Mouse (Mus musculus) duodenum, adult 2 months (tissue): ENCODE data around the gene Cnih1. TPM values are rescaled to one million over a fixed set of nuclear protein-coding genes. Genes with fewer than 3 reads are reported as not detected.

ENCODE experiments used
- polyA plus RNA-seq: library from polyadenylated mRNA; depleted of rRNA; stranded (reverse); fragments of >200 nt; gene quantifications from 2 replicates; pipeline ENCODE4 v1.2.3, GENCODE M21; 2012; ENCODE audit warnings: low replicate concordance; rRNA removed

The Cnih1 gene
- 72.1 and 110 TPM in 2 replicates for polyA plus RNA-seq

GRCm38 (mm10) chr14:46787787-46788504, at the start of gene Cnih1:
Gene Cnih1 (minus strand): TSS chr14:46788411.

DNA sequence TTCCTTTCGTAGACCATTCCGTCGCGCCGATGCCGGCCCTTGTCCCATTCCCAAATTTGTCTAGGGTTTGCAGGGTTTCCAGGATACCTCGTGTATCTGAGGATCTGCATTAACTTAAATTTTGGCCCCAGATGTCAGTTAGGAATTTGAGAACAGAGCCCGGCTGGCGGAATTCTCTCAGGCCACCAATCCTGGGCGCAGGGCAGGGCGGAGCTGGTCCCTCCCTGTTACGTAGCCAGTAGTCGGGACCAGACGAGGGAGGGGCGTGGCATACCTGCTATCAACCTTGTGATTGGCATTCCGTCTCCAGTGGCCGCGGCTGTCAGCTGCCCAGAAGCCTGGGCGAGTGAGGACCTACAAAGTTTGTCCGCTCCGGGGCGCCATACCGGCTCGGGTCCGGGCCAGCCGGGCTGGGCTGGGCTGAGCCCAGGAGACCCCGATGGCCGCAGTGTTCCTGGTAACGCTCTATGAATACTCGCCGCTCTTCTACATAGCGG, 43.7 kb upstream of the Cnih1 start, which contains the start of gene Cgrrf1:
Gene Cgrrf1, plus strand, starts transcription at position 289 of the 497 bp plus-strand sequence.

DNA sequence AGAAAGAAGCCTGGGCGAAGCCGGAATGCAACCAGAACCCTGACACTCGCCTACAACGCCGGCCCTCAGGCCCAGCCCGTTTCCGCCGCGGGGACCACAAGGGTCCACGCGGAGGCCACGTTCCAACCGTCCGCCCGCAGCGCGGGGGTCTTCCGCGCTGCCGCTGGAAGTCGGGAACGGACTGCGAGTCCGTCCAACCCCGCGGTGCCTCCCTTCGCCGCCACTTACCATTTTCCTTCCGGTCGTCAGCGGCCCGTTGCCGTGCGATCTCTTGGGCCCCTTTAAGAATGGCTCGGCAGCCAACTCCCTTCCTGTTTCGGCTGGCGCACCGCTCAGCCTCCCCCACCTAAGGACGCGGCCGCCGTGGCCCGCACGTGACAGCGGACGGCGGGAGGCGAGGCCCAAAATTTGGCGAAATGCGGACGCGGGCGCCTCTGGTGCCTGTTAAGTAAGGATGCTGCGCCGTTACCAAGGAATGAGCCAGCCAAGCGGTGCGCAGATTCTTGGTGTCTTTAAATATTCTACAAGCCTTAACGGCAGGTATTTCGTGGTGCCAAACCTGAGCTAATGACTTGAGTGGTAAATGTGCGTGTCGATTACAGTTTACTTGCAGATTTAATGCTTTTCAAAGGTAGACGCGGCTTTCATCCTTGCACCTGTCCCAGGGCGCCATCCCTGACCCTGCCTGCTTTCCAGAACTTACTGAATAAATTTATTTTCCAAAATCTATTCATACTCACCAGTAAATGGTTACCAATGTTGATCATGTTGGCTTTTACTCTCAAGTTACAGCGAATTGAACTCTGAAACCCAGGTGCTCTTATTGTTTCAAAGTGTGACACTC, 33.9 kb upstream of the Cnih1 start, which contains the start of gene Gmfb:
Gene Gmfb, minus strand, starts transcription at position 370 of the 844 bp plus-strand sequence.

GRCm38 (mm10) chr14:46760355-46761029, 27.7 kb downstream of the Cnih1 start, which contains the start of gene Cdkn3:
Gene Cdkn3 (plus strand): TSS chr14:46760541.

Other genes with a start within 250 kb of the Cnih1 start
- 0.51 and 1.5 TPM in 2 replicates for gene Cdkn3, start 27.9 kb downstream of the Cnih1 start, polyA plus RNA-seq
- 0.89 and 1.4 TPM in 2 replicates for gene Gmfb, start 33.8 kb upstream of the Cnih1 start, polyA plus RNA-seq
- 8.7 and 11.2 TPM in 2 replicates for gene Cgrrf1, start 43.7 kb upstream of the Cnih1 start, polyA plus RNA-seq
- 0.92 and 5.8 TPM in 2 replicates for gene Samd4, start 94.4 kb upstream of the Cnih1 start, polyA plus RNA-seq